Mouse (Mus musculus): ENCODE results near the gene Gabpb1.

DNA sequence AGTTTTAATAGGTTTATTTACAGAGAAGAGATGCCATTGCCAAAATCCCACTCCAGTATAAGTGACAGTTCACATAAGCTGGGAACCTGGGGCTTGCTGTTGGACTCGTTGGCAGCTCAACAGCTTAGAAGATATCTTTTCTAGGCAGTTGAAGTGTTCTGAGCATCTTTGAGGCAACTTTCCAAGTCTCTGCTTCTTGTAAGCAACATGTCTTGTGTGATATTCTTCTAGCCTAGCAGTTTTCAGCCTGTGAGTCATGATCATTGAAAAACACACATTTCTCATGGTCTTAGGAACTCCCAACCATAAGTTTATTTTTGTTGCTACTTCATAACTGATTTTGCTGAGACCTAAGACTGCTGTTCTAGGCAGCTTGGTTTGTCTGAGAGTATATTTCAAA, 6.8 kb upstream of the Gabpb1 start:
- no peak for TF ChIP-seq FLI1 (IDR thresholded peaks at IDR 0.05; ENCODE audit: low read length)
- no peak for TF ChIP-seq GATA1 (IDR thresholded peaks at IDR 0.05; ENCODE audit: borderline replicate concordance, low read length)
